Mouse (Mus musculus): Measurements from ENCODE around the gene 1810009A15Rik. TPM values are rescaled to one million over a fixed set of nuclear protein-coding genes. Genes with fewer than 3 reads are reported as not detected.

Gene 1810009A15Rik
- polyA plus RNA-seq, 1 experiment from 2014 or later = 75.6 TPM

Small RNA genes within 50 kb of the gene (microRNA-seq; reads per million reads assigned to microRNA genes)
- 0.66 reads per million for gene Mir5136

Other genes with a start within 250 kb of the 1810009A15Rik start
- 1.3 and 1.9 TPM in 2 replicates for gene Chrm1, start 225.1 kb upstream of the 1810009A15Rik start, polyA plus RNA-seq (2015; fragmentation: Nextera tagmentation; extraction: Ambion mirVana)
- gene Slc3a2, start 165.5 kb upstream of the 1810009A15Rik start, polyA plus RNA-seq (2015; fragmentation: Nextera tagmentation; extraction: Ambion mirVana) = 111 and 116 TPM in 2 replicates
- 83.0 and 83.5 TPM in 2 replicates for gene Wdr74, start 153.0 kb upstream of the 1810009A15Rik start, polyA plus RNA-seq (2015; fragmentation: Nextera tagmentation; extraction: Ambion mirVana)
- gene 1700092M07Rik, start 148.1 kb upstream of the 1810009A15Rik start, polyA plus RNA-seq (2015; fragmentation: Nextera tagmentation; extraction: Ambion mirVana) = 1.1 and 2.1 TPM in 2 replicates
- gene Stx5a, start 147.4 kb upstream of the 1810009A15Rik start, polyA plus RNA-seq (2015; fragmentation: Nextera tagmentation; extraction: Ambion mirVana) = 146 and 148 TPM in 2 replicates
- 150 and 165 TPM in 2 replicates for gene Nxf1, start 131.8 kb upstream of the 1810009A15Rik start, polyA plus RNA-seq (2015; fragmentation: Nextera tagmentation; extraction: Ambion mirVana)
- 137 and 143 TPM in 2 replicates for gene Tmem223, start 117.9 kb upstream of the 1810009A15Rik start, polyA plus RNA-seq (2015; fragmentation: Nextera tagmentation; extraction: Ambion mirVana)
- 88.9 and 96.9 TPM in 2 replicates for gene Tmem179b, start 114.4 kb upstream of the 1810009A15Rik start, polyA plus RNA-seq (2015; fragmentation: Nextera tagmentation; extraction: Ambion mirVana)
- gene Taf6l, start 102.4 kb upstream of the 1810009A15Rik start, polyA plus RNA-seq (2015; fragmentation: Nextera tagmentation; extraction: Ambion mirVana) = 17.1 and 19.8 TPM in 2 replicates
- gene Polr2g, start 90.3 kb upstream of the 1810009A15Rik start, polyA plus RNA-seq (2015; fragmentation: Nextera tagmentation; extraction: Ambion mirVana) = 122 and 129 TPM in 2 replicates
- 4.4 and 4.5 TPM in 2 replicates for gene Zbtb3, start 86.3 kb upstream of the 1810009A15Rik start, polyA plus RNA-seq (2015; fragmentation: Nextera tagmentation; extraction: Ambion mirVana)
- gene Ttc9c, start 69.5 kb upstream of the 1810009A15Rik start, polyA plus RNA-seq (2015; fragmentation: Nextera tagmentation; extraction: Ambion mirVana) = 45.3 and 46.3 TPM in 2 replicates
- gene Hnrnpul2, start 68.8 kb upstream of the 1810009A15Rik start, polyA plus RNA-seq (2015; fragmentation: Nextera tagmentation; extraction: Ambion mirVana) = 4.5 and 4.7 TPM in 2 replicates
- not detected in 2 replicates for gene AC129217.1, start 59.1 kb upstream of the 1810009A15Rik start, polyA plus RNA-seq (2015; fragmentation: Nextera tagmentation; extraction: Ambion mirVana)
- 54.1 and 63.3 TPM in 2 replicates for gene Bscl2, start 51.4 kb upstream of the 1810009A15Rik start, polyA plus RNA-seq (2015; fragmentation: Nextera tagmentation; extraction: Ambion mirVana)
- 10.4 and 10.7 TPM in 2 replicates for gene Gng3, start 49.7 kb upstream of the 1810009A15Rik start, polyA plus RNA-seq (2015; fragmentation: Nextera tagmentation; extraction: Ambion mirVana)
- 2.0 and 2.8 TPM in 2 replicates for gene Lrrn4cl, start 38.1 kb upstream of the 1810009A15Rik start, polyA plus RNA-seq (2015; fragmentation: Nextera tagmentation; extraction: Ambion mirVana)
- 170 and 175 TPM in 2 replicates for gene Ubxn1, start 17.4 kb upstream of the 1810009A15Rik start, polyA plus RNA-seq (2015; fragmentation: Nextera tagmentation; extraction: Ambion mirVana)
- gene Uqcc3, start 7.9 kb upstream of the 1810009A15Rik start, polyA plus RNA-seq (2015; fragmentation: Nextera tagmentation; extraction: Ambion mirVana) = 59.9 and 66.2 TPM in 2 replicates
- gene Lbhd1, start 5.1 kb upstream of the 1810009A15Rik start, polyA plus RNA-seq (2015; fragmentation: Nextera tagmentation; extraction: Ambion mirVana) = 50.2 and 77.0 TPM in 2 replicates
- not detected in 2 replicates for gene Gm49403, start 4.9 kb upstream of the 1810009A15Rik start, polyA plus RNA-seq (2015; fragmentation: Nextera tagmentation; extraction: Ambion mirVana)
- gene Gm49416, start 73 bp downstream of the 1810009A15Rik start, polyA plus RNA-seq (2015; fragmentation: Nextera tagmentation; extraction: Ambion mirVana) = 0.18 TPM in 1 of 2 replicates, not detected in the other
- gene Ints5, start 4.2 kb downstream of the 1810009A15Rik start, polyA plus RNA-seq (2015; fragmentation: Nextera tagmentation; extraction: Ambion mirVana) = 35.4 and 39.7 TPM in 2 replicates
- 105 and 108 TPM in 2 replicates for gene Ganab, start 9.2 kb downstream of the 1810009A15Rik start, polyA plus RNA-seq (2015; fragmentation: Nextera tagmentation; extraction: Ambion mirVana)
- 37.2 and 39.0 TPM in 2 replicates for gene B3gat3, start 31.5 kb downstream of the 1810009A15Rik start, polyA plus RNA-seq (2015; fragmentation: Nextera tagmentation; extraction: Ambion mirVana)
- gene Rom1, start 40.5 kb downstream of the 1810009A15Rik start, polyA plus RNA-seq (2015; fragmentation: Nextera tagmentation; extraction: Ambion mirVana) = 2.8 and 3.1 TPM in 2 replicates
- 28.5 and 30.5 TPM in 2 replicates for gene Eml3, start 40.7 kb downstream of the 1810009A15Rik start, polyA plus RNA-seq (2015; fragmentation: Nextera tagmentation; extraction: Ambion mirVana)
- gene Mta2, start 53.0 kb downstream of the 1810009A15Rik start, polyA plus RNA-seq (2015; fragmentation: Nextera tagmentation; extraction: Ambion mirVana) = 142 and 149 TPM in 2 replicates
- gene Tut1, start 65.0 kb downstream of the 1810009A15Rik start, polyA plus RNA-seq (2015; fragmentation: Nextera tagmentation; extraction: Ambion mirVana) = 30.0 and 34.9 TPM in 2 replicates
- gene Eef1g, start 78.2 kb downstream of the 1810009A15Rik start, polyA plus RNA-seq (2015; fragmentation: Nextera tagmentation; extraction: Ambion mirVana) = 401 and 441 TPM in 2 replicates
- gene Ahnak, start 100.4 kb downstream of the 1810009A15Rik start, polyA plus RNA-seq (2015; fragmentation: Nextera tagmentation; extraction: Ambion mirVana) = 46.4 and 48.3 TPM in 2 replicates
- 0.75 and 1.3 TPM in 2 replicates for gene Scgb1a1, start 199.1 kb downstream of the 1810009A15Rik start, polyA plus RNA-seq (2015; fragmentation: Nextera tagmentation; extraction: Ambion mirVana)
- 10.2 and 11.8 TPM in 2 replicates for gene Asrgl1, start 246.8 kb downstream of the 1810009A15Rik start, polyA plus RNA-seq (2015; fragmentation: Nextera tagmentation; extraction: Ambion mirVana)